Mouse (Mus musculus): ENCODE measurements around the gene Rab40c. TPM values are rescaled to one million over a fixed set of nuclear protein-coding genes. Genes with fewer than 3 reads are reported as not detected.
"Not testable (repeated sequence)": the region's sequence is repeated elsewhere in the genome, so short reads cannot be mapped to it uniquely, and the experiment has no call there.

Gene Rab40c
- total and polyA plus RNA-seq, 2 experiments = 6.1 to 24.1 TPM

GRCm38 (mm10) chr17:25872676-25873075 is 46.9 kb downstream of the Rab40c start:
- peaks cover 7% of the 10 kb centered on the region; the same call in 1 of the 2 replicates for H3K79me2 ChIP-seq (ENCODE audit: control insufficient read depth, insufficient read depth, low read length)
- DNase-seq (ENCODE audit: extremely low read depth, low read depth, low spot score) = no peak
- H3K4me1 ChIP-seq (ENCODE audit: control insufficient read depth, insufficient read depth, low read length) = peaks cover 6% of the 10 kb centered on the region
- no peak overlapping the region for H3K27ac ChIP-seq (replicated peaks; ENCODE audit: insufficient read depth, low read depth, low read length)
- no peaks in the 10 kb centered on the region for H3K36me3 ChIP-seq (ENCODE audit: control insufficient read depth, insufficient read depth, low read length)
- no peak for TF ChIP-seq CTCF (IDR thresholded peaks at IDR 0.05; ENCODE audit: low read depth, low read length)
- TF ChIP-seq POLR2A (IDR thresholded peaks at IDR 0.05; ENCODE audit: extremely low read depth, insufficient read depth, low read length) = no peak
- WGBS = 92% methylated on average over 3 of the region's 3 CpGs
- no peak overlapping the region for H3K9ac ChIP-seq (ENCODE audit: low read depth, low read length)
- H3K4me3 ChIP-seq (ENCODE audit: insufficient read depth, low read depth, low read length) = no peak overlapping the region
- no peaks in the 10 kb centered on the region for H3K27me3 ChIP-seq (ENCODE audit: control insufficient read depth, insufficient read depth, low read length)

GRCm38 (mm10) chr17:25871566-25871965 is 48.0 kb downstream of the Rab40c start:
- not testable (repeated sequence) for DNase-seq (ENCODE audit: extremely low read depth, low read depth, low spot score); H3K9ac ChIP-seq (ENCODE audit: low read depth, low read length); H3K4me3 ChIP-seq (ENCODE audit: insufficient read depth, low read depth, low read length); H3K36me3 ChIP-seq (ENCODE audit: control insufficient read depth, insufficient read depth, low read length); H3K27me3 ChIP-seq (ENCODE audit: control insufficient read depth, insufficient read depth, low read length); H3K27ac ChIP-seq (replicated peaks; ENCODE audit: insufficient read depth, low read depth, low read length)
- Histone ChIP-seq H3K4me1 (ENCODE audit: control insufficient read depth, insufficient read depth, low read length) (peaks cover 10% of the 10 kb centered on the region), H3K79me2 (ENCODE audit: control insufficient read depth, insufficient read depth, low read length) (peaks cover 11% of the 10 kb centered on the region; the same call in 1 of the 2 replicates)

- Histone ChIP-seq H3K36me3 (ENCODE audit: control insufficient read depth, insufficient read depth, low read length) (no peaks in the 10 kb centered on the region), H3K27me3 (ENCODE audit: control insufficient read depth, insufficient read depth, low read length) (no peaks in the 10 kb centered on the region), H3K79me2 (ENCODE audit: control insufficient read depth, insufficient read depth, low read length) (peaks cover 19% of the 10 kb centered on the region; the same call in 1 of the 2 replicates), H3K27ac (replicated peaks; ENCODE audit: insufficient read depth, low read depth, low read length) (no peak overlapping the region), H3K9ac (ENCODE audit: low read depth, low read length) (no peak overlapping the region), H3K4me3 (ENCODE audit: insufficient read depth, low read depth, low read length) (no peak overlapping the region), H3K4me1 (ENCODE audit: control insufficient read depth, insufficient read depth, low read length) (peaks cover 22% of the 10 kb centered on the region)
- DNase-seq (ENCODE audit: extremely low read depth, low read depth, low spot score) = no peak
- 91% methylated on average over 2 of the region's 2 CpGs for WGBS
- TF ChIP-seq CTCF (IDR thresholded peaks at IDR 0.05; ENCODE audit: low read depth, low read length) (no peak), POLR2A (IDR thresholded peaks at IDR 0.05; ENCODE audit: extremely low read depth, insufficient read depth, low read length) (no peak)
Measured at GRCm38 (mm10) chr17:25869954-25870353, 49.6 kb downstream of the Rab40c start.

- H3K4me3 ChIP-seq (ENCODE audit: insufficient read depth, low read depth, low read length) = no peak overlapping the region
- peaks cover 21% of the 10 kb centered on the region; the same call in 1 of the 2 replicates for H3K79me2 ChIP-seq (ENCODE audit: control insufficient read depth, insufficient read depth, low read length)
- H3K9ac ChIP-seq (ENCODE audit: low read depth, low read length) = no peak overlapping the region
- WGBS = 89% methylated on average over 8 of the region's 8 CpGs
- no peak overlapping the region for H3K27ac ChIP-seq (replicated peaks; ENCODE audit: insufficient read depth, low read depth, low read length)
- no peaks in the 10 kb centered on the region for H3K36me3 ChIP-seq (ENCODE audit: control insufficient read depth, insufficient read depth, low read length)
- no peak for DNase-seq (ENCODE audit: extremely low read depth, low read depth, low spot score)
- peaks cover 25% of the 10 kb centered on the region for H3K4me1 ChIP-seq (ENCODE audit: control insufficient read depth, insufficient read depth, low read length)
- H3K27me3 ChIP-seq (ENCODE audit: control insufficient read depth, insufficient read depth, low read length) = no peaks in the 10 kb centered on the region
- TF ChIP-seq CTCF (IDR thresholded peaks at IDR 0.05; ENCODE audit: low read depth, low read length) = no peak
- no peak for TF ChIP-seq POLR2A (IDR thresholded peaks at IDR 0.05; ENCODE audit: extremely low read depth, insufficient read depth, low read length)
Measured at GRCm38 (mm10) chr17:25869498-25869897, 50.0 kb downstream of the Rab40c start.

- TF ChIP-seq CTCF (IDR thresholded peaks at IDR 0.05; ENCODE audit: low read depth, low read length) (no peak), POLR2A (IDR thresholded peaks at IDR 0.05; ENCODE audit: extremely low read depth, insufficient read depth, low read length) (peak; percentile 84)
- peaks cover 26% of the 10 kb centered on the region for H3K4me1 ChIP-seq (ENCODE audit: control insufficient read depth, insufficient read depth, low read length)
- H3K79me2 ChIP-seq (ENCODE audit: control insufficient read depth, insufficient read depth, low read length) = peaks cover 21% of the 10 kb centered on the region; the same call in 1 of the 2 replicates
- H3K27me3 ChIP-seq (ENCODE audit: control insufficient read depth, insufficient read depth, low read length) = no peaks in the 10 kb centered on the region
- peak within 1 kb of the TSS; percentile 91 for H3K9ac ChIP-seq (ENCODE audit: low read depth, low read length)
- H3K36me3 ChIP-seq (ENCODE audit: control insufficient read depth, insufficient read depth, low read length) = no peaks in the 10 kb centered on the region
- H3K27ac ChIP-seq (replicated peaks; ENCODE audit: insufficient read depth, low read depth, low read length) = peak within 1 kb of the TSS; percentile 88
- under 1% methylated on average over 24 of the region's 24 CpGs for WGBS
- DNase-seq (ENCODE audit: extremely low read depth, low read depth, low spot score) = peak; percentile 89
- peak within 1 kb of the TSS; percentile 87 for H3K4me3 ChIP-seq (ENCODE audit: insufficient read depth, low read depth, low read length)
Measured at GRCm38 (mm10) chr17:25868601-25869191, 50.8 kb downstream of the Rab40c start, which contains the start of gene Mcrip2. Mcrip2 (minus strand) TSS chr17:25868764.

GRCm38 (mm10) chr17:25867836-25868600 is 51.5 kb downstream of the Rab40c start:
- Histone ChIP-seq H3K79me2 (ENCODE audit: control insufficient read depth, insufficient read depth, low read length) (peaks cover 21% of the 10 kb centered on the region; the same call in 1 of the 2 replicates), H3K9ac (ENCODE audit: low read depth, low read length) (peak overlapping the region; percentile 91), H3K27ac (replicated peaks; ENCODE audit: insufficient read depth, low read depth, low read length) (peak overlapping the region; percentile 88), H3K4me1 (ENCODE audit: control insufficient read depth, insufficient read depth, low read length) (peaks cover 27% of the 10 kb centered on the region), H3K4me3 (ENCODE audit: insufficient read depth, low read depth, low read length) (peak overlapping the region; percentile 87), H3K27me3 (ENCODE audit: control insufficient read depth, insufficient read depth, low read length) (no peaks in the 10 kb centered on the region), H3K36me3 (ENCODE audit: control insufficient read depth, insufficient read depth, low read length) (no peaks in the 10 kb centered on the region)
- DNase-seq (ENCODE audit: extremely low read depth, low read depth, low spot score) = peak; percentile 91
- no peak for TF ChIP-seq CTCF (IDR thresholded peaks at IDR 0.05; ENCODE audit: low read depth, low read length)
- TF ChIP-seq POLR2A (IDR thresholded peaks at IDR 0.05; ENCODE audit: extremely low read depth, insufficient read depth, low read length) = no peak
- under 1% methylated on average over 42 of the region's 42 CpGs for WGBS

Data from liver, adult 2 months (tissue).